Mouse (Mus musculus): ENCODE measurements around the gene Camk2n1.

The Camk2n1 gene

DNA sequence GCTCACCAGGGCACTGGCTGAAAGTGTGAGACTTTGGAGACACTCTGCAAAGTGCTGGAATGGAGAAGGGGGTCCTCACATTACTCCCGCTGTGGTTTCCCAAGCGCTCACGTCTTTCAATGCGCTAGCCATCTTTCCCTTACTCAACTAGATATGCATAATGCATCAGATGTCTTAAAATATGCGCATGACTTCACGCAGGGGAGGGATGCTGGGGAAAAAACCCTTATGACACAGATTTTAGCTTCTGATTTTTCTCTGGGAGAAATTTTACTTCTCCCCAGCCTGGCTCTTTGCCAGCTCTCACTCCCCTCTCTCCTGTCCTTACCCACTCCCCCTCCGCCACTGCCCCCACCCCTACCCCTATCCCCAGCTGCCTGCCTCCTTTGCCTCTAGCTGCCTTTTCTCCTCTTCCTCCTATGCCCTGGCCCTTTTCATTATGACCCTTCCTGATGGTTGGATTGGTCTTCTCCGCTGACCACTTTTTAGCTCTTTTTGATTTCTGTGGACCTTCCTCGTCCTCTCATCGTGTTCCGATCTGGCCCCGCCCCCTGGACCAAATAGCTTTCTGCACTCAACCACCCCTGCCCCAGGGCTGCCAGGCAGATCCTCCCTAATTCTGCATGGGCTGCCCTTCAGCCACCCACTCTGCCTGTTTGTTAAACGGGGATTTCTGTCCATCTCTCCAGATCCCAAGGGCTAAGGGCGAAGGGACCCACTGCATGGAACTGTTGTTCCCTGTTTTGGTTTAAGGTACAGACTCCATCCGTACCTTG, 6.1 kb upstream of the Camk2n1 start:
- DNase-seq (ENCODE audit: low read depth, low spot score), result no peak

DNA sequence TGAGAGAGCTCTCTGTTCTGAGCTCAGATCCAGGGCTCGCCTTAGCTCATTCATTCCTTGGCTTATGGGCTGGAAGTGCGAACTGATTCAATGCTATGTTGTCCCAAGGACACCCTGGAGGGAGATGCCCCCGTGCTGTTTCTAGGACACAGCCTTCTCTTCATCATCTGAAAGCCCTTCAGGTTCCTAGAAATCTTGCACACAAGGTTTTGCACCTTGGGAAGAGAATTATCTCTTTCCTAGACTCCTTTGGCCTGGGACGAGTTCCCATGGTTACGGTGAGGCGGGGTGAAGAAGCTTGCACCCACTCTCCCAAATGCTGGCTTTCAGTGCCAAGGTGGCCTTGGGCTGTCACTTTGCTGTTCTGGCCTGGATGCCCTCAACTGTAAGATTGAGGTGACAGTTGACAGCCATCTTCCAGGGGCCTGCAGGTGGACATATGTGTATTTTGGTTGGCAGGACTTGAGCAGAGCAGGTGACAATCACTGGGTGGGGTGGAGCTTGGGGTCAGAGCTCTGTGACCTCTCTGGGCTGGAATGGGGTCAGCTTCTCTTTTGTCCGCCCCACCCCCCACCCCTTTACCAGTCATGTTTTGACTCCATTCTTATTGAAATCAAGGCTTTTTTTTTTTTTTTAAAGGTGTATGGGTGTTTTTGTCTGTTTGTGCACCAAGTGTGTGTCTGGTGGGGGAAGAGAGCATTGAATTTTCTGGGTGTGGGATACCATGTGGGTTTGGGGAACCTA, 5.1 kb upstream of the Camk2n1 start:
- no peak for DNase-seq (ENCODE audit: low read depth, low spot score)

DNA sequence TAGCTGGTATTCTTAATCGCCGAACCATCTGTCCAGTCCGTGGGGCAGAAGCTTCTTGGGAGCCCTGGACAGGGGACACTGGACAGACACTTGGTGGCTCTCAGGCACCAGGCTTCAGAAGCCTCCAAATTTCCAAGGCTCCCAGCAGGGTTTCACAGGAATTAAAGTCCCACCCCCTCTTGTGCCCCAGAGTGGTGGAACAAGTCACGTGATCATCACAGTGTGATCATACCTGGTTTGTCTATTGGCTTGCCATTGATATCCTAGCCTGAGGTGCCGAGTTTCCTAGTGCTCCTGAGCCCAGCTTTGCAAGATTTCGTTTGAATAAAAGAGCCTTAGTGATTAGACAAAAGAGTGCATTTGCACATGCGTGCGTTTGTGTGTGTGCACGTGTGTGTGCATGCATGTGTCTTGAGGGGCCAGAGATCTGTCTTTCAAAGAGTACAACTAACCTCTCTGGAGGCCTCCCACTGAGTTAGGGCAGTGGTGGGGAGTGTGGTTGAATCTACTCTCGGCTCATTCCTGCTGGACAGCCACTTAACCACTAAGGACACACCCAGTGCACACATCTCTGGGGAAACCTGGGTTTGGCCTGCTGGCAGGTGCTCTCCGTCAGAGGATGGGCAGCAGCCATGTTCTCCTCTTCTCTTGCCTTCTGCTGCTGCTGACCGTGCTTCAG, 4.3 kb upstream of the Camk2n1 start:
- no peak for DNase-seq (ENCODE audit: low read depth, low spot score)

DNA sequence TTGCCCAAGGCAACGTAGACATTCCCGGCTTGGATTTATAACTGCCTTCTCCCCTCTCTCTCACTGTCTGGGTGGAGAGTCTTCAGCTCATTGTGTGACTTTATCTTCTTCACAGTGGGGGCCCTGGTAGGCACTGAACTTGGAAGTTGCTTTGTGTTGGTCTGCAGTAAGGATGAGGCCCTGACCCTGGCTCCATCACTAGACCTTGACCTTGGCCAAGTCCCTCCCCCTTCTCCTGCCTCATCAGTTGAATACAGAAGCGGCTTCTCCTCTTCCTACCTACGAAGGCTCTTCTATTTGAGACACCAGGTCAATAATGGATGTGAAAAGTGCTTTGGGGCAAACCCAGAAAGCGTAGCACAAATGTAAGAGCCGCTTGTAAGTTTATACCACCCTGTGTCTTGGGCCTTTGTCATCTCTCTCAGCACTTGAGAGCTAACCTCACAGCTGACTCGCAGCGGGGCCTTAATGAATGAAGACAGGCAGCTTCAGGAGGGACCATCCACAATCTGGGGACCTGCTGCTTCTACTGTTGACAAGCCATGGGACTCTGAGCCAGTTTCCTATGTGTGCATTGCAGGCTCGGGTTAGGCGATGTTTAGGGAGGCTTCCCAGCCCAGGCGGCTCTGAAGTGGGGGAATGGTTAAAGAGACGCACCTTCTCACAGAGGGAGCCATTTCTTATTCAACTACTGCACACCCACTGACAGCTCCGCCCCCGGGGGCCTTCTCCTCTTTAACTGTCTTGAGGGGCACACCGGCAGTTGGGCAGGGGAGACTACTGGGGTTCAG, 1.6 kb upstream of the Camk2n1 start:
- no peak for DNase-seq (ENCODE audit: low read depth, low spot score)

DNA sequence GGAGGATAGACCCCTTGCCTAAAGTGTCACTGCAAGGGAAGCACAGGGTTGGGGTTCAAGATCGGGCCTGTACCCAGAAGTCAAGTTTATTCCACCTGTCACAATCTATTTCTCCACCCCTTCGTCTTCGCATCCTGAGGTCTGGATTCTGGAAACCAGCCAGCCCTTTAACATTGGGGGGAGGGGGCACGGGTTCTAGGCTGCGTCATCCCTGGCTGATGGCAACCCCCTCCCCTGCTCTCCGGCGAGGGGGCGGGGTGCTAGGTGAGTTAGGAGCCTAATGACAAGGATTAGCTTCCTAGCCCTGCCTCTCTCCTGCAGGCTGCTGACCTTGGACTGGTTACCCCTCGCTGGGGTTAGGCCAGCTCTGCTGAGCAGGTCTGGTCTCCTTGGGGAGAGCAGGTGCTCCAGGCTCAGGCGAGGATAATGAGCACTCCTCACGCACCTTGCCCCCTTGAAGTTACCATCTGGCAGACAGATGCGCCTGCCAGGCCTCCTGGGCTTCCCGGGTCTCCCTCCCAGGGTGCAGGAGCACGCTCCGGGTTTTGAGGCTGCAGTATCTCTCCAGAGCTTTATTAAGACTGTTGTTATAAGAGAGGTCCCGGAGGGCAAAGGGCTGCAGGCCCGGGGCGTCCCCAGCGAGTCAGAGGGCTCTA, 889 bp upstream of the Camk2n1 start:
- DNase-seq (ENCODE audit: low read depth, low spot score), result no peak

DNA sequence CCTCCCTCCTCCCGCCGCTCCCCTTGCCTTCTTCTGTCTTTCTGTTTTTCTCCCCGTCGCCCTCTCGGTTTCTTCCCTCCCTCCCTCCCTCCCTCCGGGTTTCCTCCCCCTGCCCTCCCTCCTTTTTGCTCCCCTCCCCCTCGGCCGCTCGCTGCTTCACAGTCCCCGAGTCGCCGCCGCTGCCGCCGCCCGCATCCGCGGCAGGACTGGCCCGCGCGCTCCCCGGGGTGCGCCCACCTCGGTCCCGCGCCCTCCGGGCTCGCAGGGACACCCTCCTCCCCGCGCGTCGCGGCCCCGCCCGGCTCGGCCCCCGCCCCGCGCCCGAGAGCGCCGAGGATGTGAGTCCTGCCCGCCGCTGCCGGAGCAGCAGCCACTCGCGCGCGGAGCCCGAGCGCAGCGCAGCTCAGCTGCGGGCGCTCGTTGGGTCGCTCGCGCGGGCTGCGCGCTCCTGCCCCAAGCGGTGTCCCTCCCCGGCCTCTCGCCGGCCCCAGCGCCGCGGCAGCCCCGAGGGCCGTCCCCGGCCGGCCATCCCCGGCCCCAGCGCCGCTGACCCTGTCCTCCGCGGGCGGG, 542 bp downstream of the Camk2n1 start:
- peak; percentile 47 for DNase-seq (ENCODE audit: low read depth, low spot score)

DNA sequence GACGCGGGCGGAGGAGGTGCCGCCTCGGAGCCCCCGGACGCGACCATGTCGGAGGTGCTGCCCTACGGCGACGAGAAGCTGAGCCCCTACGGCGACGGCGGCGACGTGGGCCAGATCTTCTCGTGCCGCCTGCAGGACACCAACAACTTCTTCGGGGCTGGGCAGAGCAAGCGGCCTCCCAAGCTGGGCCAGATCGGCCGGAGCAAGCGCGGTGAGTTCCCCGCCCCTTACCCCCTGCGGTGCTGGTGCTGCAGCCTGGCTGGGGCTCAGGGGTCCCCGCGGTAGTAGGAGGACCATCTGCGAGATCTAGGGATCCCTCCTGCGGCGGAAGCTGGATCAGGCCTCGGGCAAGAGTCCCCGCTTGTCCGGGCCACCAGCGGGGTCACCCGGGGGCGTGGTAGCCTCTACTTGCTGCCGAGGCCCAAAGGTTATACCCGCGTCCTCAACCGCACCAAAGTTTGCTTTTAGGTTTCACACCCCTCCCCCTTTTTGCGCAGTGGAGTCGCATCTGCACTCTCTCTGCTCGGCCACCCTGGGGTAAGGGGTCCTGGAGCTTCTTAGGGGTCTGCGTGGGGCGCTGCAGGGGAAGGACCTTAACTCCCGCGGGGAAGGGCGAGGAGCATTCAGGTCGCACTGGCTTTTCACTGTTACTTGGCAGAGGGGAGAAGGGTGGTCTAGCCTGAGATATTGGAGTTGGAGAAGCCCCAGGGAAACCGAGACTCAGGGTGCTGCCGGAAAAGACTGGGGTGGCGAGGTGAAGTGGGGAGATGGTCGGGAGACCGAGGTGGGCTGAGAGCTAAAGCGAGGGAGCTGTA, 1.2 kb downstream of the Camk2n1 start:
- peak; percentile 14 for DNase-seq (ENCODE audit: low read depth, low spot score)

DNA sequence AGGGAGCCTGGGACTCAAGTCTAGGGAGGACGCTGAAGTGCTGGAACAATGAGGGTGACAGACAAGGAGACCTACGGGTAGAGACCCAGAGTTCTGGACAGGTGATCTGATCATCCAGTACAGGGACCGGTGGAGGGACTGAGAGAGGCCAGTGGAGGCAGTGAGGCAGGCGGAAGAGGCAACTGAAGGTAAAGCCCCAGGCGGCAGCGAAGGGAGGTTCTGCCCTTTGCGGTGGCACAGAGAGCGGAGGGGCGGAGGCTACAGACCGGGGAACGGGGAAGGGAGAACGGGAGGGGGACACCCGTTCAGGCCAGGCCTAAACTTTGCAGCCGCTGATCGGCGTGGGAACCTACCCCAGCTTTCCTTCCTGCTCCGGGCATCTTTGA, 1.8 kb downstream of the Camk2n1 start:
- peak; percentile 43 for DNase-seq (ENCODE audit: low read depth, low spot score)

DNA sequence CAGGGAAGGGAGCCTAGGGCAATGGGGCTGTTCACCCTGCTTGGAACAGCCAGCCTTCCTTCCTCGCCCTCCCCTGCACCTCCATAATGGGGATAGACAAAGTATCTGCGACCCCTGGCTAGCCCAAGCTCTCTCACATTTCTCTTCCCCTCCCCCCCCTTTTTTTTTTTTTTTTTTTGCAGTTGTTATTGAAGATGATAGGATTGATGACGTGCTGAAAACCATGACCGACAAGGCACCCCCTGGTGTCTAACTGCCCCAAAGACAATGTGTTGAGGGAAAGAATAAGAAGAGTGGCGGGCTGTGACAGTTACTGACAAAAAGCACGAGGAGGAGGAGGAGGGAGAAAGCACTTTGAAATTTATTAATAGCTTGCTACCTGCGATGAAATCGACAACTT, 2.4 kb downstream of the Camk2n1 start:
- peak; percentile 36 for DNase-seq (ENCODE audit: low read depth, low spot score)

DNA sequence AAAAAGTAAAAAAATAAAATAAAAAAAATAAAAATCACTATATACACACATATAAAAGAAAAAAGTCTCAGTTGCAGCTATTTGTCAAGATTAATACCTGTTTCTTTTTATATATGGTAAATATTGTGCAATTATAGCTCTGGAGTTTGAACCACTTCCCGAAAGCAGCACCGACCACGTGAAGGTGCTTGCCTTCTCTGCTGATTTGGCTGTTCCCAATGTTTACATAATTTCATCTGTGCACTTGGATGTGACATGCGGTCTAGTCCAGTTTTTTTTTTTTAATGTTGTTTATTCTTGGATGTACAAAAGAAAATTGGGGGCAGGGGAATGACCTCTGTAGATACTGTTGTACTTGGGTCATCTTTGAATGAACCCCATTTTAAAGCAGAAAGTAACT, 3.0 kb downstream of the Camk2n1 start:
- no peak for DNase-seq (ENCODE audit: low read depth, low spot score)

DNA sequence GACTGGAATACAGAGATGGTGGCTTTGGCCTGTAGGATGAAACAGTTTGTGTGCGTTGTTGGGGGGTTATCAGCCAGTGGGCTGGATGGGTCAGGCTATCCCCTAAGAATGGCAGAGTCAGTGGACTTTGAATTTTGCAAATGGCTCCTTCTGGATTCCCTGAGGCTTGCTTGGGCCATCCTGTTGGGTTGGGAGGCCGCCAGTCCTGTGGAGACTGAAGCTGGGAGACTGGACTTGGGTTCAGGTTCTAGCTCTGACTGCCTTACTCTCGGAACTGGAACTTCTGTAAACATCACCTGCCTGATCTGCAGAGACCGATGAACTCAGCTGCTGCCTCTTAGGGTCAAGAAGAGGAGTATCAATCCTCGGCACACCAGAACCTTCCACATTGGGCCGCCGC, 4.1 kb downstream of the Camk2n1 start:
- no peak for DNase-seq (ENCODE audit: low read depth, low spot score)

DNA sequence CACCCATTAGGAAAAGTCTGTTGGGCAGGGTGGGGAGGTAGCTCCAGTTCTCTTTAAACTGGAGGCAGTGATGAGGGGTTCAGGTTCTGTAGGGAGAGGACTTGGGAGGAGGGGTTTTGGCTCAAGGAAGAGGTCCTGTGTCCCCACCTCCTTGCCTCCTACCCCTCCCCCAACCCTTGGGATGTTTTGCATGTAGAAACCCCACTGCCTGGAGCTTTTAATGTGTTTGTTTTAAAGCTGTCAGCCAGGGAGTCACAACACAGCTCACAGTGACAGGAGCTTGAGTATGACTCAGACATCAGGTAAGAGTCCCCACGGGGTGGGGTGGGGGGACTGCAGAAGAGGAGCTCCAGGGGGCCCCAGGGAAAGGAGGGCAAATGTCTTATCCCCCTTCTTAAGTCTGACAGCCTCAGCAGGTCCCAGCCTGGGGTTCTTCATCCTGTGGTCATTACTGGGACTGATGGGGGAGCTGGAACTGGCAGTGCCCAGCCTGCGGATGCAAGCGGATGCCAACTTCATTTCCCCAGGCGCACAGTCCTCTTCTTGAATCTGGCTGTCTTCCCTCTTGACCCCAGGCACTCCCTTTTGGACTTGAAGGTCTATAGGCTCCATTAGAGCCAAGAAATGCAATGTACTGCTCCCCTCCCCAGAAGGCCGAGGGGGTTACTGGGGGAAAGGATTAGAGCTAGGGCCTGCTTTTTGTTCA, 4.8 kb downstream of the Camk2n1 start:
- no peak for DNase-seq (ENCODE audit: low read depth, low spot score)

DNA sequence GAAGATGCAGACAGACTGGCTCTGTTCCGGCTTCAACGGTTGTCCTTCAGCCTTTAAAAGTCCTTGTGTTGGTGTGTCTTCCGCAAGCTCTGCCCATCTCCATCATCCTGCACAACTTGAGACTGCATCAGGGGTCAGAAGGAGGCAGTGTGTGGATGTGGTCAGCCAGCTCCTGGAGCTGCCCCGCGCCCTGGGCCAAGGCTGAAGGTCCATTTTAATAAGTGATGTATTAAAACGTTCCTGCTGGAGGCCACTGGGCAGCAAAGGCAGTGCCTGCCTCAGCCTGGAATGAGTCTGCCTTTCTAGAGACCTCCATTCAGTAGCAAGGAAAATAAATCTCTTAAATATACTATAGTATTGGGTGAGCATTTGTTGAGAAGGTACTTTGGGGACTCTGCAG, 5.7 kb downstream of the Camk2n1 start:
- DNase-seq (ENCODE audit: low read depth, low spot score), result no peak

DNA sequence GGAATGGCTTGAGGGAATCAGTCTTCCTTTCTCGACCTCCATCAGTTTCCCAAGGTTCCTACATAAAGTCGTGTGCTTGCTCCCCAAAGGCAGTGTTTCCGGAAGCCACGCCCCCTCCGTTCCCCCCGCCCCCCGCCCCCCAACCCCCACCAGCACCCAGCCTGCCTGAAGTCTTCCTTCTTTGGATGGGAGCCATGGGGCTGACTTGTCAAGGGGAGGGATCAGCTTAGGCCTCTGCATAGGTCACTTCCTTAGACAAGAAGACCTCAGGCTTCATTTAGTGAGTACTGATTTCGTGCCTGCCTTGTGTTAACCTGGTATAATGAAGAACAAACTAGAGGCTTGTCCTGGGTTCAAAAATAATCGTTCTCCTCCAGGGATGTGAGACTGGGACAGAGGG, 6.8 kb downstream of the Camk2n1 start:
- DNase-seq (ENCODE audit: low read depth, low spot score), result no peak

DNA sequence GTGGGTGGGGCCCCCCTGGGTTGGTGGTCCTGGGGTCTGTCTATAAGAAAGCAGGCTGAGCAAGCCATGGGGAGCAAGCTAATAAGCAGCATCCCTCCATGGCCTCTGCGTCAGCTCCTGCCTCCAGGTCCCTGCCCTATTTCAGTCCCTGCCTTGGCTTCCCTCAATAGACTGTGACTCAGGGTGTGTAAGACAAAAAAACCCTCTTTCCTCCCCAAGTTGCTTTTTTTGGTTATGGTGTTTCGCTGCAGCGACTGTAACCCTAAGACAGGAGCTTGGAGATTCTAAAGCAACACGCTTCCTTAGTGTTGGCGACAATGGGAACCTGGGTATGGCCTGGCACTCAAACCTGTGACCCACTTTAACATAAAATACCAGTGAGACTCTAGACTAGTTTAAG, 7.4 kb downstream of the Camk2n1 start:
- no peak for DNase-seq (ENCODE audit: low read depth, low spot score)

DNA sequence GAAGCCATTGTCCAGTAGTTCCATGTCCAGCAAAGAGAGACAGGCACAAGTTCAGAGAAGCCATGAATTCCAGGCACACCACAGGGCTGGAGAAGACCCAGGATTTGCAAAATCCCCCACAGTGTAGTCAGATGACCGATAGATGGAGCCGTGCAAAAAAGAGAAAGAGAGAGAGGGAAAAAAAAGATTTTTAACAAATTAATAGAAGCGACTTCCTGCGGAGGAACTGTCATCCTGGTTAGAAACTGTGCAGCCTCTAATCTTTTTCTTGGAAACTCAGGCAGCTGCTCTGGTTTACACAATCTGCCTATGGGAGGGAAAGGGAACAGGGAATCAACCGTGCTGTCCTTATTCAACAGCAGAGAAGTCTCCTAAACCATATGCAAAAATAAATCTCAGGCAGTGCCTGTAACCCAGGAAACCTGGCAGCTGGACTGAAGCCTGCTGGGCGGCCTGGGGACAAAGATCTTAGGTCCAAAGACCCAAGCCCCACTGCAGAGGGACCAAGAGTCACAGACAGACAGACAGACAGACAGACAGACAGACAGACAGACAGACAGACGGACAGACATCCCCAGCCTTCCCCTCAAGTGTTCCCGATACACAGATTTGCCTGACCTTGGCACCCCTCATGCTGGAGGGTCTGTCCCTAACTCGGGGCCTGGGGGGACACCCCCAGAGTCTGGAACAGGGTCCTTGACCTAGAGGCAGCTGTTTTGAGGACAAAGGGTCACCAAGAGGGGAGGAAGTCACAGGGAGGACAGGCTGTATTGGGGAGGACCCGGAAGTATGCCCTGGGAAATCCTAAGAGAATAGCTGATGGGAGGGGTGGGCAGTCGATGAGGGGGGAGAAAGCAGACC, 9.1 kb downstream of the Camk2n1 start:
- no peak for DNase-seq (ENCODE audit: low read depth, low spot score)

DNA sequence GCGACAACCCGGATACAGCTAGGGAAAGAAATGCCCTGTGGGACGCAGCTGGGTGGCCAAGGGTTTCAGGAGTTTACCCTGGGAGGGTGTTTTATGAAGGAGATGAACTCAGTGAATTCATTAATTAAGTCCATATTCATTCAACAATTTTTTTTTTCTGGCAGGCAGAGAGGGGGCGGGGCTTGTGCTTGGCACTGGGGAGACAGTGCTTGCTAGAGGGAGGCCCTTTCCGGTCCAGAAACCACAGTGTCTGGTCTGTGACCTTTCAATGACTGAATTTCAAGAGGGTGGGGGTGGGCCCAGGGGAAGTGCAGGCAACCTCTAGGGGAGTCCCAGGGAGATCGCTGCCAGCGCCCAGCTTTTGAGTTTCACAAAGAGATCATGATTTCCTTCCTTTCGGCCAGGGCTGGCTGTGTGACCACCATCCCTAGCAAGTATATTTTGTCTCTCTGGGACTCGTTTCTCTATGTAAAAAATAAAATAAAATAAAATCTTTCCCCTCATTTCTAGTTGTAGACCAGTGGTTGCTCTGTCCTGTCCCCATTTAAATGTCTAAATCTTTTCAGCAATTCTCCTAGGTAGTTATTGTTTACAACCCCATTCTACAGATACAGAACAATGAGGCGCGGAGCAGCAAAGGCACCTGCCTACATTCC, 9.8 kb downstream of the Camk2n1 start:
- DNase-seq (ENCODE audit: low read depth, low spot score), result peak; percentile 75

Data from CD4-positive helper T cell, adult 2 months (primary cell).